In genomic region chr10:89224524-89224923, GRCm38 (mm10) we compare ENCODE assay signal across 9 mouse cellular contexts.
DNase-seq lines count a peak whose midpoint lies in the region; ATAC-seq and TF ChIP-seq lines count a peak whose summit lies in the region.
"Had no signal": no experiment of that assay in that cellular context is flagged by ENCODE, and none has a peak within 500 bp of the region (broad histone marks: within the 10 kb centered on the region; RNA-seq: fewer than 3 reads in every experiment).

No protein-coding gene starts in this region.

- ATAC-seq in limb, embryonic 11.5 days (ENCODE audit: insufficient number of reproducible peaks, low FRiP score, low TSS enrichment, low read depth) = no peak

- TF ChIP-seq CTCF in kidney, adult 2 months (conservative IDR thresholded peaks at IDR 0.05; ENCODE audit: insufficient read depth, insufficient read length, low read depth, low read length) = no peak
- TF ChIP-seq CTCF in MEL (IDR thresholded peaks at IDR 0.05 in 2 of 3, conservative IDR thresholded peaks at IDR 0.05 in 1 of 3; ENCODE audit: control insufficient read depth in 1 of 3, insufficient read depth in 1 of 3, low read depth in 2 of 3, low read length in 3 of 3, poor library complexity in 1 of 3, severe bottlenecking in 1 of 3) = no peak

- no peaks in the 10 kb centered on the region for H3K36me3 ChIP-seq in kidney, adult 2 months (ENCODE audit: control insufficient read depth, insufficient read depth, low read length)
- no peaks in the 10 kb centered on the region for H3K36me3 ChIP-seq in MEL (ENCODE audit: control insufficient read depth in 1 of 2, insufficient read depth in 2 of 2, low read length in 2 of 2)
- no peaks in the 10 kb centered on the region for H3K36me3 ChIP-seq in limb, embryonic 11.5 days (ENCODE audit: control insufficient read depth, insufficient read depth, low read length)
- H3K36me3 ChIP-seq: limb, embryonic 13.5 days had no signal

- intact Hi-C loops in gastrocnemius, postnatal 14 days (cut with DNase I; ENCODE audit: low total_unique reads) = no loop called here

- no peaks in the 10 kb centered on the region for H3K4me1 ChIP-seq in kidney, adult 2 months (ENCODE audit: control insufficient read depth, insufficient read depth, low read length)
- H3K4me1 ChIP-seq in MEL (ENCODE audit: control insufficient read depth in 1 of 2, insufficient read depth in 2 of 2, low read length in 2 of 2) = no peaks in the 10 kb centered on the region
- H3K4me1 ChIP-seq in limb, embryonic 11.5 days (ENCODE audit: control insufficient read depth, insufficient read depth, low read length) = no peaks in the 10 kb centered on the region
- H3K4me1 ChIP-seq: limb, embryonic 13.5 days had no signal

- no peak overlapping the region for H3K4me2 ChIP-seq in limb, embryonic 11.5 days (ENCODE audit: low read depth, severe bottlenecking)
- H3K4me2 ChIP-seq: limb, embryonic 13.5 days had no signal

- H3K9me3 ChIP-seq in MEL (replicated peaks; ENCODE audit: insufficient read depth, low read length) = no peaks in the 10 kb centered on the region
- no peaks in the 10 kb centered on the region for H3K9me3 ChIP-seq in limb, embryonic 11.5 days (ENCODE audit: control insufficient read depth, low read length)
- H3K9me3 ChIP-seq: limb, embryonic 13.5 days had no signal

- H3K4me3 ChIP-seq in kidney, adult 2 months (ENCODE audit: insufficient read depth, low read depth, low read length) = no peak overlapping the region
- H3K4me3 ChIP-seq in MEL (ENCODE audit: control insufficient read depth in 1 of 2, insufficient read depth in 1 of 2, low read depth in 2 of 2, low read length in 2 of 2) = no peak overlapping the region
- H3K4me3 ChIP-seq in limb, embryonic 11.5 days (ENCODE audit: low read depth, low read length) = no peak overlapping the region
- H3K4me3 ChIP-seq: limb, embryonic 13.5 days had no signal

- no peaks in the 10 kb centered on the region for H3K27me3 ChIP-seq in kidney, adult 2 months (replicated peaks; ENCODE audit: control insufficient read depth, insufficient read depth, low read length)
- no peaks in the 10 kb centered on the region for H3K27me3 ChIP-seq in MEL (ENCODE audit: control insufficient read depth in 1 of 2, insufficient read depth in 2 of 2, low read length in 2 of 2)
- no peaks in the 10 kb centered on the region for H3K27me3 ChIP-seq in limb, embryonic 11.5 days (ENCODE audit: control insufficient read depth, insufficient read depth, low read length)
- H3K27me3 ChIP-seq: limb, embryonic 13.5 days had no signal

- no peak for TF ChIP-seq RAD21 in MEL (IDR thresholded peaks at IDR 0.05; ENCODE audit: low read depth, low read length)

- peak; percentile 9 for DNase-seq in kidney, adult 2 months
- no peak for DNase-seq in kidney, adult 11 months
- peak; percentile 59 for DNase-seq in MEL (ENCODE audit: low read depth, low spot score)
- DNase-seq in adrenal gland, postnatal 36 days = peak; percentile 64 to 68
- DNase-seq in limb, embryonic 11.5 days (ENCODE audit: low spot score) = peak; percentile 86
- no peak for DNase-seq in layer of hippocampus, postnatal 14 days (ENCODE audit: low spot score in 2 of 2)
- no peak for DNase-seq in layer of hippocampus, adult 9-11 months
- DNase-seq in gastrocnemius, postnatal 14 days = no peak

- TF ChIP-seq POLR2A in kidney, adult 2 months (IDR thresholded peaks at IDR 0.05; ENCODE audit: low read depth, low read length) = no peak
- no peak for TF ChIP-seq POLR2A in MEL (IDR thresholded peaks at IDR 0.05; ENCODE audit: control insufficient read depth in 1 of 2, insufficient read depth in 1 of 2, low read depth in 1 of 2, low read length in 2 of 2, poor library complexity in 1 of 2)

- H3K79me2 ChIP-seq in MEL (ENCODE audit: control insufficient read depth, insufficient read depth, low read length, poor library complexity) = no peaks in the 10 kb centered on the region

- H3K27ac ChIP-seq in kidney, adult 2 months (ENCODE audit: insufficient read depth, low read depth, low read length) = no peak overlapping the region
- H3K27ac ChIP-seq in MEL (ENCODE audit: control insufficient read depth, low read depth, low read length) = no peak overlapping the region
- H3K27ac ChIP-seq in limb, embryonic 11.5 days (replicated peaks; ENCODE audit: low read depth, low read length) = no peak overlapping the region
- H3K27ac ChIP-seq: limb, embryonic 13.5 days had no signal

- WGBS in kidney, adult 2 months = 33% methylated on average over 7 of the region's 7 CpGs
- 43% methylated on average over 7 of the region's 7 CpGs for WGBS in limb, embryonic 11.5 days

- H3K9ac ChIP-seq in MEL (ENCODE audit: control insufficient read depth, low read depth, low read length, poor library complexity, severe bottlenecking) = no peak overlapping the region
- no peak overlapping the region for H3K9ac ChIP-seq in limb, embryonic 11.5 days (ENCODE audit: low read length)
- H3K9ac ChIP-seq: limb, embryonic 13.5 days had no signal

- TF ChIP-seq EP300 in MEL (IDR thresholded peaks at IDR 0.05; ENCODE audit: low read depth in 1 of 2, low read length in 2 of 2) = no peak

TF ChIP-seq in MEL, 35 proteins besides CTCF, POLR2A, EP300 and RAD21:
- TF ChIP-seq POLR2AphosphoS2 (IDR thresholded peaks at IDR 0.05; ENCODE audit: low read length) = no peak
- TF ChIP-seq USF1 (IDR thresholded peaks at IDR 0.05; ENCODE audit: low read depth, low read length) = no peak
- no peak for TF ChIP-seq MAZ (IDR thresholded peaks at IDR 0.05; ENCODE audit: low read depth, low read length)
- no peak for TF ChIP-seq ZNF384 (IDR thresholded peaks at IDR 0.05; ENCODE audit: low read depth, low read length)
- TF ChIP-seq ETS1 (IDR thresholded peaks at IDR 0.05; ENCODE audit: low read depth, low read length) = no peak
- no peak for TF ChIP-seq NRF1 (IDR thresholded peaks at IDR 0.05; ENCODE audit: insufficient read depth, low read depth, low read length, poor library complexity, severe bottlenecking)
TF ChIP-seq in MEL: peak in this region for 0.

Comparison
In these comparisons a context has a peak if more than half of its experiments do, and no peak if none do; other contexts are left out.
1. DNase-seq: peak in kidney, adult 2 months (single experiment), MEL (single experiment), adrenal gland, postnatal 36 days (2 of 2) and limb, embryonic 11.5 days (single experiment); none in kidney, adult 11 months (single experiment), layer of hippocampus, postnatal 14 days (0 of 2), layer of hippocampus, adult 9-11 months (single experiment) and gastrocnemius, postnatal 14 days (single experiment).